Mouse (Mus musculus): ENCODE results near the gene Hist1h2bl.

GRCm38 (mm10) chr13:21753051-21753523 lies 37.1 kb upstream of the Hist1h2bl start:
- TF ChIP-seq POLR2A (IDR thresholded peaks at IDR 0.05; ENCODE audit: extremely low read depth, insufficient read depth, low read length) (no peak), CTCF (IDR thresholded peaks at IDR 0.05; ENCODE audit: low read depth, low read length) (0 out of 2 replicates have a peak, but pooled peaks have one; percentile 1)
